Mouse (Mus musculus) layer of hippocampus, adult 11-12 months (tissue): ENCODE results near the gene Tnnt2.
A peak's percentile ranks its signal among the peaks of the same experiment; 100 is the strongest.

Experiments
- DNase-seq: peaks from one replicate; pipeline ENCODE4 v3.0.0; 2022; ENCODE audit warnings: low spot score

The Tnnt2 gene

GRCm38 (mm10) chr1:135835716-135836483, at the start of gene Tnnt2:
Gene Tnnt2 (plus strand): TSS chr1:135836354.
- no peak for DNase-seq

GRCm38 (mm10) chr1:135787799-135788198, 48.4 kb upstream of the Tnnt2 start:
- DNase-seq = peak; percentile 70

DNA sequence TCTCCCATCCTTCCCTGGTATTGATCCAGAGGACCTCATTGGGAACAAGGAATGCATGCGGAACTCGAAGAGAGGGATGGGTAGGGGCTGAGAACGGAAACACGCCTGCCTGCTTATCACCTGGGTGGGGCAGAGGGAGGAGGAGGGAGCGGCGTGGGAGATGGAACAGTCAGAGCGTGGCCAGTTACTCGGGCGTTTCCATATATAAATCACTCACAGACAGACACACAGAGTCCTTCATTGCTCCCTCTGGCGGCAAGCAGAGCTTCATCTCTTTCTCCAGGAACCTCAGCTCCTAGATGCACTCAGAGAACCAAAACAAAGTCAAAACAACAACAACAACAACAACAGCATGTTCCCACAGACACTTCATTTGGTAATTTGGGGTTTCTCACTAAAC, 47.4 kb upstream of the Tnnt2 start:
- no peak for DNase-seq

DNA sequence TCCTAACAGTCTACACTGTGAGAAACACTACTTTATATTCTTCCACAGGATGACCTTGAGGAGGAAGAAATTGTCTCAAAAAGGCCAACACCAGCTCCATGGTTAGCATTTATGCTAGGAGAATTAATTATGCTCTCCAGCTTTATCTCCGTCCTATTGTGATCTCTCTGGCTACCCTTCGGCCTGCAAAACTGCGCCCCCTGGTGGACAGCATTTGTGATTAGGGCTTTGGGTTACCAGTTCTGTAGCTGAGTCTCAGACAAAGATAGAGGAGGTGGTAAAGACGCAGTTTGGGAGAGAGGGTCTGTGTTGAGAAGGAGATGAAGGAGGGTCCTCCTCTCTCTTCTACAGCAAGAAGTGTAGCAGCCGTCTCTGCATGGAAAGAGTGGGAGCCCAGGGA, 46.3 kb upstream of the Tnnt2 start:
- peak; percentile 65 for DNase-seq

- no peak for DNase-seq
Measured at GRCm38 (mm10) chr1:135792143-135792939, 43.8 kb upstream of the Tnnt2 start.

DNA sequence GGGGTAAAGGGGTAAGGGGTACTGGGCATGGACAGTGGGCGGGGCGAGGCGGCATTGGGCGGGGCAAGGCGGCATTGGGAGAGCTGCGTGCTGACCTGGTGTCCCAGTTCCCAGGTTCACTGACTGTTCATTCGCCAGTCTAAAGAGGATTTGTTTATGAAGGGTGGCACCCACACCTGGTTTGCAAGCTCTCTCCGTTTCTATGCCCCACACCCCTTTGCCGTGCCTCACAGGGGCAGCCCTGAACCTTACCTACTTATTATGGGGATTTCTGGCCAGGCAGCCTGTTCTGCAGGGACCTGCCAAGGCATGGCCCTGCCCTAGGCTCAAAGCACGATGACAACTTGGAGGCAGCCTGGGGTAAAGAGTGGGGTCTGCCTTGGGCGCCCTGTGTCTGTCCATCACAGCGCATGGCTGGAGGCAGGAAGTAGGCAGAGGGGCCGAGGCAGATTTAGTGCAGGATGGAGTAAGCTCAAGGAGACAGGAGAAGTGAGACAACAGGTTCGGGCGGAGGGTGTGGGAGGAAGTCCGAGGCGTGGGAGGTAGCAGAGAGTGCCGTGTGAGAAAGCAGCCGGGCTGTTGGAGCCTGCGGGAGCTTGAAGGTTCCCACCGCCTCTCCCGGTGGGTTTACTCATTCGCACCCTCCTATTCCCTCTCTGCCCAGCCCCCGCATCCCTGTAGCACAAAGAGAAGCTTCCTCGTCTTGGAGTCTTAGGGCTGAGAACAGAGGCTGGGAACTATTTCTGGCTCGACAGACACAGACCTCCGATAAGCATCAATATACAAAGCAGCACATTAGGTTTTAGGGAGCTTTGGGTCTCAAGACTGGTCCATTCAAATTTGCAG, 42.6 kb upstream of the Tnnt2 start:
- DNase-seq = no peak

GRCm38 (mm10) chr1:135794216-135795134, 41.7 kb upstream of the Tnnt2 start:
- no peak for DNase-seq

- DNase-seq = no peak
Measured at GRCm38 (mm10) chr1:135798492-135798891, 37.7 kb upstream of the Tnnt2 start.

DNA sequence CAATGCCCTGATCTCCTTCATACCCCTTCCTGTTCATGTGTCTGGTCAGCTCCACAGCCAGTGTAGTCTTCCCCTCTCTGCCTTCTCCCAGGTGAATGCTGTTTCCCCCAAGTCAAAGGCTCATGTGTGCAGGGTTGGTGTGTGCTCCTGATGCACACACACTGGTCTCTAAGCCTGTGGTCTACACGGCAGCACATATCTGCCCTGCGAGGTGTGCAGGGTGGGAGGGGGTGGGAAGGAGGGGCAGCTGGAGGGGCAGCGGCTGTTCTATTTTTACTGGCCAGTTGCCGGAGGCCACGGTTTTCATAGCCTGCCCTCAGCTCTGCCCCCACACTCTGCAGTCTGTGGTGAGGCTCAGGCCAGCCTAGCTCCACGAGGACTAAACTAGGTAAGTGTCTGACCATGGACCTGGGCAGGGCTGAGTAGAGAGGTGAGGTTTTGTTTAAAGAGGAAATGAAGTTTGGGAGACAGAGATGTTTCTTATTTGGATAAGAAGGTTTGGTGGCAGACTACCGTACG, 37.0 kb upstream of the Tnnt2 start:
- no peak for DNase-seq

DNA sequence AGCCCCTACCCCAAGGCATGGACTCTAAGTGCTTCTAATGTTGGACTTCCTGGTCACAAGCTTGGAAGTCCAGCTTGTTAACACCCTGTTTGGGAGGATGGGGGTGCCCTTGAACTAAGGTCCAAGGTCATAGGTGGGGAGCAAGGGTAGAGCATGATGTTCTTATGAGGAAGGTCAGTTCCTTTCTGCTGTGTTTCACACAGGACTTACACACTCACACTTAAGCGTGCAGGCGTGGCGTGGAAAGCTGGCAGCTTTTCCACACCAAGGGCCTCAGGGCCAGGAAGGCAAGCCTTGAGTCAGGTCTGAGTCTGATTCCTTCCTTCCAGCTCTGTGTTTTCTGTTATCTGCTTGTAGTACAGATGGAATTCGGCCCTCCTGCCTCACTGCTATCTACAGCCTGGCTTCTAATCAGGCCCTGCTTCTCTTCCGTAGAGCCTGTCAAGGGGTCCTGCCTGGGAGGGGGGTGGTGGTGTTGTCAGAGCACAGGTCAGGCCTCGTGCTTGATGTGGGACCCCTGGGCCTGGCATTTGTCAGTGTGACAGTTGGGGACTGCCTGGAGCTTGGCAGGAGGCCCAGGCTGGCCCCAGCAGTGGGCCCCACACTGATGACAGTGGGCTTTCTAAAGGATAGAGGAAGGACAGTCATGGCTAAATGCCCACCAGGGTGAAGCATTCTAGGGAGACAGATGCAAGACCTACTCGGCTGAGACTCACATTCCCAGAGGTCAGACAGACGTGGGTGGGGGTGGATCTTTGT, 35.8 kb upstream of the Tnnt2 start:
- no peak for DNase-seq

GRCm38 (mm10) chr1:135807546-135807945, 28.6 kb upstream of the Tnnt2 start:
- DNase-seq = no peak

DNA sequence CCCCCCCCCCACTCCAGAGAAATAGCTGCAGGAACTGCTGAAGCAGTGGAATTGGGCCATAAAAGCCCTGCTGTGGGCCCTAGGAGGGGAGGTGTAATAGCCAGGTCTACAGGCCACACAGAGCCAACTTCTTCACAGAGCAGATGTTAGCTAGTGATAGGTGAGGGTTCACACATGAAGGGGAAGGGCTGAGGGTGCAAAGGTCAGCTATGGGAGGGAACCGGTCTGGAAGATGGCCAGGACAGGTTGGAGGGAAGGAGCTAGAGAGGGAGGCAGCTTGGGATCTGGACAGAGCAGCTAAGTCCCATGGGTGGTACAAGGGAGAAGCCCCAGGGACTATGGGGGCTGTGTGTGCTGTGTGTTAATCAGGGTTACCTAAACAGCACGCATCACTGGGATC, 26.0 kb upstream of the Tnnt2 start:
- DNase-seq = no peak

DNA sequence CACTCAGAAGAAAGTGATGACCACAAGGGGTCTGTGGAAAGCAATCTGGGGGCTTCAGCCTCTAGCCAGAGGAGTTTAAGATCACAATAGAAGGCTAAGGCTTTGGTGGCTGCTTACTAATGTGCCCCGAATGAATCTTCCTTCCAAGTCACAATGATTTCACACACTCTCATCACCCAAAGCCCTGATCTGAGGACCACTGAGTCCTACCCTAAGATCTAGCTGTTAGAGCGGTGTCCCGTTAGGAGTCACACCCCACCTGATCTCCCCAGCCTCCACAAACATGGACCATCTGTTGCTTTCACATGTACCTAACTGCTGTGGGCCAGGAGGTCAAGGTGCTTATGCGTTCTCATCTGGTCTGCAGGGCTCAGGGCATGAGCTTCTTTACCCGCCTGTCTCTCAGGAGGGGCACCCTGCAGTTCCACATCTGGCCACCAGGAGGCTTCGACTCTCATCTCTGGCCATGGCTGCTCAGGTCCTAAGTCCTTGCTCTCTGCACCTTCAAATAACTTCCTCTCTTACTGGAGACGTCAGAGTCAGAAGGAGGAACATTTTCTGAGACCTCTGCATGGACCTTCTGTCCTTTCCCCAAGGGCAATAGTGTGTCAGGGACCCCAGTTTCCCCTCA, 25.0 kb upstream of the Tnnt2 start:
- peak; percentile 86 for DNase-seq

DNA sequence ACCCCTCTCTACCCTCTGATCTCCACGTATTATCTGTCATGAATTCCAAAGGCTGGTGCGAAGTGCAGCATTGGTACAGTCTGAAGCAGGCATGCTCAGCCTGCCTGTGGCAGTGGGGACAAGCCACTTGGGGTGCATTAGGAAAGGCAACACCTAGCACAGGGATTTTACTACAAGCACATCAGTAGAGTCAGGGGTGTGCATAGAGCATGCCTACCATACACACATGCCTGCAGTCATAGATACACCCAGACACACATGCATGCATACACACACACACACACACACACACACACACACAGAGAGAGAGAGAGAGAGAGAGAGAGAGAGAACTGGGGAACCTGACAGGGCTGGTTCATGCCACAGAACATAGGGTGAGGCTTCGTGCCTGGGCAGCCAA, 23.9 kb upstream of the Tnnt2 start:
- DNase-seq = no peak

DNA sequence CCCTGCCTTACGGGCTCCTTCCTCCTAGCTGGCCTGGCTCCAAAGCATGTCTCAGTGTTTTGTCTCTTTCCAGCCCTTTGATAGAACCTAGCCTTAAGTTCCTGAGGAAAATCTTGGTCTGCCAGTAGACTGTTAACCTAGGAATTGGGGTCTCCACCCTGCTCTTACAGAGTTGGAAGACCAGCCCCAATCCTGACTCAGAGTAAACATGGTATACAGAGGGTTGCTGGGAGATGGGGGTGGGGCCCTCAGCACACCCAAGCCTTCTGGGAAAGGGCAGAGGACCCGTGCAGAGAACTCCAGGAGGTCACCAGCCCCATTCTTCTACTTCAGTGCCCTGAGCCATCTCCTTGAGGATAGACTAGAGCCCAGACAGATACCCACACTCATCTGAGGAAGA, 23.5 kb upstream of the Tnnt2 start:
- no peak for DNase-seq

GRCm38 (mm10) chr1:135813071-135813470, 23.1 kb upstream of the Tnnt2 start:
- no peak for DNase-seq

DNA sequence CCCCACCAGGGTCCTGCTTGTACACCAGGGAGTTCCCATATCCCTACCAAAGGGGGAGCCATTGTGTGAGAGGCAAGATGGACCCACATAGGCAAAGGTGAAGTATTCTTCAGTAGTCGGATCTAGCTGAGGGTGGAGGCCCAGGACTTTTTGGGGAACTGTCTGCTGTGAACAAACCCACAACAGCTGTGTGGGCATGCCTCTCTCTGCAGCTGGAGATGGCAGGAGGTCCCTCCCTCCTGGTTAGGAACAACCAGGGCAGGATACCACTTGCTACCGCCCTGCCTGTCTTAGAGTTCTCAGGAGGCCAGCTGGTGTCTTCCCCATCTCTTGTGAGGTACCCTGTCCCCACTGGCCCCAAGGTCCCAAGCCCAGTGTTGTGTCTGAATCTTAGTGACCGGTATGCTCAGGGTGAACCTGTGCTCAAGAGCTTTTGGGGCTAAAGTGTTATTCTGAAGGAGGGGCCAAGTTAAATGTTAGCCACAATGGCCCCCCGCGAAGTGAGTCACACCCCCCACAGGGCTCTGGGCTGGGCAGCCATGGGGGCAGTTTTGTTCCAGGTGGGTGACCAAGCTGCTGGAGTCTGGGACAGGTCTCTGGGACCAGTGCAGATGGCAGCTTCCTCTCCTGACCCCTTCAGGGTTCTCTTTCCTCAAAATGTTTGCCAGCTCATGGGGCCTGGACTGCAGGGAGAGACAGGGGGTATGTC, 22.3 kb upstream of the Tnnt2 start:
- DNase-seq = no peak

DNA sequence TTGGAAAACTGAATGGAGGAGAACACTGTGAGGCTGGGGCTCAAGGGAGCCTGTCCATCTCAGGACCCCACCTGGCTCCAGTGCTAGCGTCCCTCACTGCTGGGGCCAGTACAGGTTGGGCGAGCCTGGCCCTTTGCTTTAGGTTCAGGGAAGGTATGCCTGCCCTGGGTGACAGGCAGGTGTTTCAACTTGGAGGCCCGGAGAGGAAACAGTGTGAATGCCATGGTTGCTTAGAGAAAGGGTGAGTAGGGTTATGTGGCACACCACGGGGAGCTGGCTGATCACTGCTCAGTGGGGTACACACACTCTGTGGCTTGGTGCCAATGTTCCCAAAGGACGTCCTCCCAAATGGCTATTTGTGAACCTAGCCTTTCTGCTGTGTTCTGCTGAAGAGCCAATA, 21.6 kb upstream of the Tnnt2 start:
- DNase-seq = no peak

DNA sequence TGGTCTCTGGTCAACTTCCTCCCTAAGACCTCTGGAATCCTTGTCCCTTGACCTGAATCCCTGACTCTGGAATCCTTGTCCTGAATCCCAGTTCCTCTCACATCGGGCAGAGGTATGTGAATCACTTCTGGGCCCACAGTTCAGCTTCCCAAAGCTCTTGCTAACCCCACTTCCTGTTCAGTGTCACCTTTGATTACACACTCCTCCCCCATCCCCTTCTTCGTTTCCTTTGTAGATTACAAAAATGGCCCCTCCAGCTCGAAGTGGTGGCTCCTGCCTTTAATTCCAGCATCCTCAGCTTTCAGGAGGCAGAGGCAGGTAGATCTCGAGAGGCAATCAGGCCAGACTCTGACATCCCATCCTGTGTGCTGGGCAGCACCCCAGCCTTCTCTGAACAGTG, 18.6 kb upstream of the Tnnt2 start:
- no peak for DNase-seq
